Mouse (Mus musculus) heart, embryonic 15.5 days (tissue): ENCODE results near the gene Neurl3. TPM values are rescaled to one million over a fixed set of nuclear protein-coding genes. Genes with fewer than 3 reads are reported as not detected.

Experiments
- ATAC-seq: fragments of 200-750 bp; cut with Nextera tagmentation; replicated peaks from 2 replicates; pipeline ENCODE4 v1.8.0; 2017; ENCODE audit warnings: low read depth, moderate TSS enrichment; ENCODE audit not compliant: insufficient number of reproducible peaks, insufficient read depth, low FRiP score
- H3K27ac ChIP-seq: fragments of 300-500 bp; sonication (generic); 2 replicates; pipeline ENCODE4 v1.5.1; 2015; ENCODE audit warnings: mild to moderate bottlenecking, inconsistent platforms
- H3K27me3 ChIP-seq: fragments of 300-500 bp; sonication (generic); 2 replicates; pipeline ENCODE4 v1.6.1; 2015; ENCODE audit warnings: inconsistent platforms
- H3K36me3 ChIP-seq: fragments of 300-500 bp; sonication (generic); 2 replicates; pipeline ENCODE4 v1.6.1; 2015; ENCODE audit warnings: mild to moderate bottlenecking, inconsistent platforms
- H3K4me1 ChIP-seq: fragments of 300-500 bp; sonication (generic); replicated peaks from 2 replicates; pipeline ENCODE4 v1.6.1; 2015; ENCODE audit warnings: inconsistent platforms
- H3K4me2 ChIP-seq: fragments of 300-500 bp; sonication (generic); 2 replicates; pipeline ENCODE4 v1.6.1; 2015; ENCODE audit warnings: inconsistent platforms, mild to moderate bottlenecking, moderate library complexity
- H3K4me3 ChIP-seq: fragments of 300-500 bp; sonication (generic); 2 replicates; pipeline ENCODE4 v1.5.1; 2015; ENCODE audit warnings: mild to moderate bottlenecking, inconsistent platforms
- H3K9ac ChIP-seq: fragments of 300-500 bp; sonication (generic); 2 replicates; pipeline ENCODE4 v1.6.1; 2015; ENCODE audit warnings: mild to moderate bottlenecking, inconsistent platforms
- H3K9me3 ChIP-seq: fragments of 300-500 bp; sonication (generic); replicated peaks from 2 replicates; pipeline ENCODE4 v1.6.1; 2016; ENCODE audit warnings: inconsistent platforms
- WGBS: fragments of 180-500 bp; shearing (Covaris S2); methylation state at CpG from one replicate; pipeline ENCODE4 v1.1.7; 2015; ENCODE audit warnings: mixed read lengths; 5-methylcytosine and 5-hydroxymethylcytosine counted together
- polyA plus RNA-seq: library from polyadenylated mRNA; unstranded; fragments of >200 nt; fragmentation: Nextera tagmentation; extraction: Ambion mirVana; gene quantifications from 2 replicates; pipeline ENCODE4 v1.2.1, GENCODE M21; 2015

Gene Neurl3
- 4.5 and 5.8 TPM in 2 replicates for polyA plus RNA-seq

GRCm38 (mm10) chr1:36274455-36274854 lies at the start of gene Neurl3:
TSS of gene Neurl3 (minus strand) at chr1:36274679.
- Histone ChIP-seq H3K4me1 (peaks cover 38% of the 10 kb centered on the region), H3K4me3 (peak within 1 kb of the TSS; percentile 20), H3K27ac (peak within 1 kb of the TSS; percentile 71), H3K27me3 (peaks cover under 1% of the 10 kb centered on the region; the same call in 1 of the 2 replicates), H3K9me3 (no peaks in the 10 kb centered on the region), H3K4me2 (peak within 1 kb of the TSS; percentile 53), H3K36me3 (no peaks in the 10 kb centered on the region), H3K9ac (0 out of 2 replicates have a peak within 1 kb of the TSS, but pooled peaks have one; percentile 12)
- 83% methylated on average over 5 of the region's 5 CpGs for WGBS
- no peak for ATAC-seq

- peaks cover 20% of the 10 kb centered on the region; the same call in 1 of the 2 replicates for H3K36me3 ChIP-seq
- H3K4me1 ChIP-seq, result peaks cover 17% of the 10 kb centered on the region
- no peak overlapping the region for H3K4me2 ChIP-seq
- H3K9ac ChIP-seq, result no peak overlapping the region
- 0 out of 2 replicates have a peak, but pooled peaks have one; percentile 48 for ATAC-seq
- H3K4me3 ChIP-seq, result no peak overlapping the region
- no peaks in the 10 kb centered on the region for H3K27me3 ChIP-seq
- H3K27ac ChIP-seq, result no peak overlapping the region
- no peaks in the 10 kb centered on the region for H3K9me3 ChIP-seq
- WGBS, result 42% methylated on average over 8 of the region's 8 CpGs
Observed at GRCm38 (mm10) chr1:36323746-36324448, 49.4 kb upstream of the Neurl3 start.

DNA sequence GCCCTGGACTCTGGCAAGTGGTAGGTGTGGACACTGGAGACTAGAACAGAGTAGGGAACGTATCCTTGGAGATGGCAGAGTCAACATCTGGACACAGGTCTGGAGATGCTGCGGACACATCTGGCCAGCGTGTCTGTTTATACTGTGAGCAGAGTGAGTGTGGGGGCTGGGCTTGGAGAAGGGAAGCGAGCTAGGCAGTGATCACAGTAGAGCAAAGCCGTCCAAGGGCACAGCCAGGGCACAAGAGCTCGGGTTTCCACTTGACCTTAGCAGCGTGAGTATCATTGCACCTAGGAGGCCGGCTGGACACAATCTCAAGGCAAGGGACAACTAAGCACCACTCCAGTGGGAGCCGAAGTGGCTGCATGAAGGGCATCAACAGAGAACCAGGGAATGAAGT lies 48.6 kb upstream of the Neurl3 start:
- Histone ChIP-seq H3K36me3 (peaks cover 25% of the 10 kb centered on the region; the same call in 1 of the 2 replicates), H3K4me2 (no peak overlapping the region), H3K9ac (no peak overlapping the region), H3K27me3 (no peaks in the 10 kb centered on the region), H3K4me3 (no peak overlapping the region), H3K4me1 (peaks cover 13% of the 10 kb centered on the region), H3K27ac (no peak overlapping the region), H3K9me3 (no peaks in the 10 kb centered on the region)
- WGBS, result 39% methylated on average over 9 of the region's 9 CpGs
- no peak for ATAC-seq

DNA sequence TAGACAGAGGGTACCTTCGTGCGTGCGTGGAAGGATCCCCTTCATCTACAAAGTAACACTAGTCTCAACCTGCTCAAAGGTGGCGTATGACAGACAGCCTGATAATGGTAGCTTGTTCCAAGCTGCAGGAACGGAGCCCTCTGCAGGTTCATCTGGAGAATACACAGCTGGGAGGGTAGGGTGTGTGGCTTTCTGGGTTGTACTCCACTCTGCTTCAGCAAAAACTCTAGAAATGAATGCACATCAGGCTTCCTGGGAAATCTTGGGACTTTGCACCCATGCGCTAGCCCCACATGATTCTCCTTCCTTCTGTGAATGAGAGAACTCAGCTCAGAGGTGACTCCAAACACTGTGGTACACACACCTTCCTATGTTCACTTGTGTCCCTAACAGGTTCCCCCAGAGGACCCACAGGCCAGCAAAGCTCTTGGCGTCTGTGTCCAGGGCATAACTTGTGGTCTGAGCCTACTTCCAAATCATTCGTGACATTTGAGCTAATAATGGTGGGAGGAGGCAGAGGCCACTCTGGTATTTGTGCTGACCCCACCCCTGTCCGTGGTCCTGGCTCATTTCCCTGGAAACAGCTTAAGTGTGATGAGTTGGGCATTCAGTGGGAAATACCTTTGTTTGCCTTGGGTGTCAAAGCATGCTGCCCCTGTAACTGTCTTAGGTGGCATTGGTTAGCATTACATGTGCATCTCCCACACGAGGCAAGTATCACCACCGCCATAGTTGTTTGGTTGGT lies 47.5 kb upstream of the Neurl3 start:
- Histone ChIP-seq H3K4me3 (no peak overlapping the region), H3K9ac (no peak overlapping the region), H3K4me2 (no peak overlapping the region), H3K27ac (no peak overlapping the region), H3K4me1 (peaks cover 13% of the 10 kb centered on the region), H3K9me3 (no peaks in the 10 kb centered on the region), H3K36me3 (peaks cover 31% of the 10 kb centered on the region; the same call in 1 of the 2 replicates), H3K27me3 (no peaks in the 10 kb centered on the region)
- 71% methylated on average over 11 of the region's 11 CpGs for WGBS
- no peak for ATAC-seq

DNA sequence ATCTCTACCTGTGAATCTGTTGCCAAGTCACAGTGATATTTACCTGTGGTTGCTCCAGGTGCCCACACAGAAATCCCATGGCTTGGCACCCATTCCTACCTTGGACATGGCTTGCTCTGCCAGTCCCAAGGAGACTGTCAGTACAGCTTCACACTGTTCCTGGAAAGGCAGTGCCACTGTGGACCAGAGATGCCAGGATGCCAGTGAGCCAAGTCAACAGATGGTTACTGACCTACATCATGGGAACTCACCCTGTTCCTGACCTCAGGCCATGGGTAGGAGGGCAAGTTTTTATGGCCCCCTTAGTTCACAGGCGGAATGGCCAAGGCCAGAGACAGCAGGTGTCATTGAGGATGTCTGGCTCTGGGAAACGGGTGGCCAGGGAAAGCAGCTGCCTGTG lies 46.7 kb upstream of the Neurl3 start:
- 91% methylated on average over 2 of the region's 2 CpGs for WGBS
- no peak for ATAC-seq
- Histone ChIP-seq H3K27ac (no peak overlapping the region), H3K36me3 (peaks cover 37% of the 10 kb centered on the region; the same call in 1 of the 2 replicates), H3K4me3 (no peak overlapping the region), H3K4me1 (peaks cover 13% of the 10 kb centered on the region), H3K9ac (no peak overlapping the region), H3K4me2 (no peak overlapping the region), H3K27me3 (no peaks in the 10 kb centered on the region), H3K9me3 (no peaks in the 10 kb centered on the region)

DNA sequence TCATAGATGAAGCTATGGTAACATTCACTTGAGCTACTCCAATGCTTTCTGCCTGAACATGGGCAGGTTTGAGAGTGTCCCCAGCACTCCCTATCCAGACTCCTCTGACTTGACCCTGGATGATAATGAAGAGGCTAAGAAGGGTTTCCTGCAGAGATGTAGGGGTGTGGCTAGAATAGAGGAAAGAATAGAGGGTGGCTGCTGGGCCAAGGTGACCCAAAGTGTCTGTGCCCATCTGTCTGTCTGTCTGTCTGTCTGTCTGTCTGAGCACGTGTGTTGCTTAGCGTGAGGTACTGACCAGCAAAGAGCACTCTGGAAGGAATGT lies 41.3 kb upstream of the Neurl3 start:
- H3K4me3 ChIP-seq, result no peak overlapping the region
- H3K9ac ChIP-seq, result no peak overlapping the region
- no peaks in the 10 kb centered on the region for H3K9me3 ChIP-seq
- no peak for ATAC-seq
- H3K4me1 ChIP-seq, result no peaks in the 10 kb centered on the region
- H3K27ac ChIP-seq, result no peak overlapping the region
- WGBS, result 88% methylated on average over 2 of the region's 2 CpGs
- no peaks in the 10 kb centered on the region for H3K27me3 ChIP-seq
- no peak overlapping the region for H3K4me2 ChIP-seq
- H3K36me3 ChIP-seq, result peaks cover 34% of the 10 kb centered on the region; the same call in 1 of the 2 replicates

- Histone ChIP-seq H3K27ac (no peak overlapping the region), H3K4me1 (no peaks in the 10 kb centered on the region), H3K4me2 (no peak overlapping the region), H3K36me3 (peaks cover 28% of the 10 kb centered on the region; the same call in 1 of the 2 replicates), H3K9me3 (no peaks in the 10 kb centered on the region), H3K4me3 (no peak overlapping the region), H3K27me3 (no peaks in the 10 kb centered on the region), H3K9ac (no peak overlapping the region)
- WGBS, result 84% methylated on average over 11 of the region's 11 CpGs
- no peak for ATAC-seq
Observed at GRCm38 (mm10) chr1:36314959-36315775, 40.7 kb upstream of the Neurl3 start.

- Histone ChIP-seq H3K27ac (no peak overlapping the region), H3K4me1 (peaks cover 29% of the 10 kb centered on the region), H3K9me3 (no peaks in the 10 kb centered on the region), H3K36me3 (no peaks in the 10 kb centered on the region), H3K9ac (no peak overlapping the region), H3K4me2 (peak overlapping the region; percentile 89), H3K27me3 (no peaks in the 10 kb centered on the region), H3K4me3 (peak overlapping the region; percentile 79)
- ATAC-seq, result no peak
- WGBS, result 50% methylated on average over 3 of the region's 3 CpGs
Observed at GRCm38 (mm10) chr1:36309498-36309901, 35.0 kb upstream of the Neurl3 start.

GRCm38 (mm10) chr1:36308966-36309475 lies 34.5 kb upstream of the Neurl3 start:
- no peaks in the 10 kb centered on the region for H3K9me3 ChIP-seq
- 59% methylated on average over 9 of the region's 9 CpGs for WGBS
- H3K9ac ChIP-seq, result 0 out of 2 replicates have a peak overlapping the region, but pooled peaks have one; percentile 83
- H3K27ac ChIP-seq, result no peak overlapping the region
- no peaks in the 10 kb centered on the region for H3K27me3 ChIP-seq
- ATAC-seq, result no peak
- peak overlapping the region; percentile 79 for H3K4me3 ChIP-seq
- H3K4me2 ChIP-seq, result peak overlapping the region; percentile 89
- peaks cover 34% of the 10 kb centered on the region for H3K4me1 ChIP-seq
- no peaks in the 10 kb centered on the region for H3K36me3 ChIP-seq

GRCm38 (mm10) chr1:36308451-36308901 lies 34.0 kb upstream of the Neurl3 start:
- no peaks in the 10 kb centered on the region for H3K27me3 ChIP-seq
- WGBS, result 10% methylated on average over 12 of the region's 12 CpGs
- peak overlapping the region; percentile 88 for H3K27ac ChIP-seq
- no peaks in the 10 kb centered on the region for H3K36me3 ChIP-seq
- peak overlapping the region; percentile 83 for H3K9ac ChIP-seq
- no peaks in the 10 kb centered on the region for H3K9me3 ChIP-seq
- H3K4me2 ChIP-seq, result peak overlapping the region; percentile 89
- no peak for ATAC-seq
- peak overlapping the region; percentile 79 for H3K4me3 ChIP-seq
- peaks cover 37% of the 10 kb centered on the region for H3K4me1 ChIP-seq
